Mouse (Mus musculus) midbrain, postnatal 0 days (tissue): ENCODE data around the gene Zc3h7a. TPM values are rescaled to one million over a fixed set of nuclear protein-coding genes. Genes with fewer than 3 reads are reported as not detected.
A peak's percentile ranks its signal among the peaks of the same experiment; 100 is the strongest.

ENCODE experiments used
- ATAC-seq: fragments of 200-750 bp; cut with Nextera tagmentation; 2 replicates; pipeline ENCODE4 v1.8.0; 2017; ENCODE audit warnings: moderate number of reproducible peaks, mild to moderate bottlenecking, moderate TSS enrichment, moderate library complexity; ENCODE audit not compliant: low FRiP score
- DNase-seq: peaks from one replicate; pipeline ENCODE4 v3.0.0-alpha.2; 2015; ENCODE audit warnings: low spot score
- H3K27ac ChIP-seq: fragments of 300-500 bp; sonication (generic); 2 replicates; pipeline ENCODE4 v1.5.1; 2014; ENCODE audit warnings: low read depth, mild to moderate bottlenecking, low read length, mixed read lengths
- H3K27me3 ChIP-seq: fragments of 300-500 bp; sonication (generic); 2 replicates; pipeline ENCODE4 v1.6.1; 2014; ENCODE audit warnings: low read length, control low read depth, mixed read lengths; ENCODE audit not compliant: insufficient read depth
- H3K36me3 ChIP-seq: fragments of 300-500 bp; sonication (generic); 2 replicates; pipeline ENCODE4 v1.6.1; 2014; ENCODE audit warnings: low read length, control low read depth, mixed read lengths; ENCODE audit not compliant: insufficient read depth
- H3K4me1 ChIP-seq: fragments of 300-500 bp; sonication (generic); 2 replicates; pipeline ENCODE4 v1.6.1; 2014; ENCODE audit warnings: mild to moderate bottlenecking, control low read depth, antibody characterized with exemption, low read length, mixed read lengths; ENCODE audit not compliant: insufficient read depth
- H3K4me2 ChIP-seq: fragments of 300-500 bp; sonication (generic); 2 replicates; pipeline ENCODE4 v1.6.1; 2014; ENCODE audit warnings: low read depth, mild to moderate bottlenecking, low read length, mixed read lengths; ENCODE audit not compliant: poor library complexity, severe bottlenecking
- H3K4me3 ChIP-seq: fragments of 300-500 bp; sonication (generic); 2 replicates; pipeline ENCODE4 v1.5.1; 2014; ENCODE audit warnings: low read depth, mild to moderate bottlenecking, low read length, moderate library complexity
- H3K9ac ChIP-seq: fragments of 300-500 bp; sonication (generic); replicated peaks from 2 replicates; pipeline ENCODE4 v1.6.1; 2014; ENCODE audit warnings: mild to moderate bottlenecking, low read length, moderate library complexity, mixed read lengths; ENCODE audit not compliant: poor library complexity, severe bottlenecking
- H3K9me3 ChIP-seq: fragments of 300-500 bp; sonication (generic); 2 replicates; pipeline ENCODE4 v1.6.1; 2016; ENCODE audit warnings: low read length, control low read depth
- CTCF ChIP-seq: IDR thresholded peaks from 2 replicates; pipeline ENCODE4 v1.5.1; 2016; ENCODE audit warnings: antibody characterized with exemption, mild to moderate bottlenecking
- WGBS: fragments of 180-500 bp; shearing (Covaris S2); extraction: QIAGEN DNeasy Blood & Tissue Kit; methylation state at CpG from one replicate; pipeline ENCODE4 v1.1.7; 2014; 5-methylcytosine and 5-hydroxymethylcytosine counted together
- polyA plus RNA-seq: library from polyadenylated mRNA; unstranded; fragments of >200 nt; fragmentation: Nextera tagmentation; extraction: Ambion mirVana; gene quantifications from 2 replicates; pipeline ENCODE4 v1.2.1, GENCODE M21; 2015
- total RNA-seq: library from RNA; depleted of rRNA; stranded (reverse); fragments of >200 nt; gene quantifications from 2 replicates; pipeline ENCODE4 v1.2.3, GENCODE M21; 2014

Zc3h7a gene
- total and polyA plus RNA-seq, 2 experiments from 2014 or later = 33.3 to 40.9 TPM

- no peak for DNase-seq
Measured at GRCm38 (mm10) chr16:11176884-11177244, 671 bp upstream of the Zc3h7a start.

GRCm38 (mm10) chr16:11175489-11176207, 545 bp downstream of the Zc3h7a start:
- DNase-seq (peak; percentile 66), ATAC-seq (peak; percentile 70)
- H3K9ac ChIP-seq = peak overlapping the region; percentile 88
- no peaks in the 10 kb centered on the region; the same call in 1 of the 2 replicates for H3K4me1 ChIP-seq
- no peaks in the 10 kb centered on the region for H3K36me3 ChIP-seq
- H3K4me2 ChIP-seq = peak overlapping the region; percentile 84
- H3K4me3 ChIP-seq = peak overlapping the region; percentile 87
- H3K9me3 ChIP-seq = no peaks in the 10 kb centered on the region
- H3K27me3 ChIP-seq = no peaks in the 10 kb centered on the region
- under 1% methylated on average over 72 of the region's 72 CpGs for WGBS
- no peak for TF ChIP-seq CTCF
- peak overlapping the region; percentile 77 for H3K27ac ChIP-seq

More at GRCm38 (mm10) chr16:11176884-11177244, 671 bp upstream of the Zc3h7a start:
- Histone ChIP-seq H3K4me1 (no peaks in the 10 kb centered on the region; the same call in 1 of the 2 replicates), H3K4me3 (peak overlapping the region; percentile 87), H3K9me3 (no peaks in the 10 kb centered on the region), H3K36me3 (no peaks in the 10 kb centered on the region), H3K4me2 (peak overlapping the region; percentile 84), H3K9ac (peak overlapping the region; percentile 88; the same call in 1 of the 2 replicates), H3K27me3 (no peaks in the 10 kb centered on the region), H3K27ac (peak overlapping the region; percentile 77; the same call in 1 of the 2 replicates)
- no peak for ATAC-seq
- TF ChIP-seq CTCF = no peak
- 2% methylated on average over 4 of the region's 4 CpGs for WGBS

GRCm38 (mm10) chr16:11175100-11175488, 1.1 kb downstream of the Zc3h7a start:
- H3K4me3 ChIP-seq = peak overlapping the region; percentile 87
- H3K27me3 ChIP-seq = no peaks in the 10 kb centered on the region
- peak overlapping the region; percentile 84 for H3K4me2 ChIP-seq
- no peaks in the 10 kb centered on the region for H3K9me3 ChIP-seq
- 10% methylated on average over 9 of the region's 9 CpGs for WGBS
- no peaks in the 10 kb centered on the region; the same call in 1 of the 2 replicates for H3K4me1 ChIP-seq
- 0 out of 2 replicates have a peak overlapping the region, but pooled peaks have one; percentile 77 for H3K27ac ChIP-seq
- no peak for TF ChIP-seq CTCF
- H3K9ac ChIP-seq = peak overlapping the region; percentile 88
- DNase-seq = no peak
- no peaks in the 10 kb centered on the region for H3K36me3 ChIP-seq
- no peak for ATAC-seq

- Histone ChIP-seq H3K9ac (peak overlapping the region; percentile 46; the same call in 1 of the 2 replicates), H3K4me2 (peak overlapping the region; percentile 84), H3K36me3 (no peaks in the 10 kb centered on the region), H3K4me1 (no peaks in the 10 kb centered on the region; the same call in 1 of the 2 replicates), H3K4me3 (peak overlapping the region; percentile 87), H3K27ac (no peak overlapping the region), H3K27me3 (no peaks in the 10 kb centered on the region), H3K9me3 (no peaks in the 10 kb centered on the region)
- DNase-seq (peak; percentile 73), ATAC-seq (no peak)
- peak; percentile 77 for TF ChIP-seq CTCF
- WGBS = 8% methylated on average over 10 of the region's 10 CpGs
Measured at GRCm38 (mm10) chr16:11174671-11175081, 1.5 kb downstream of the Zc3h7a start.

- no peak overlapping the region for H3K9ac ChIP-seq
- DNase-seq (no peak), ATAC-seq (no peak)
- no peaks in the 10 kb centered on the region for H3K4me1 ChIP-seq
- no peaks in the 10 kb centered on the region for H3K27me3 ChIP-seq
- no peak for TF ChIP-seq CTCF
- WGBS = 88% methylated on average over 6 of the region's 6 CpGs
- no peak overlapping the region for H3K27ac ChIP-seq
- no peak overlapping the region for H3K4me2 ChIP-seq
- no peaks in the 10 kb centered on the region for H3K9me3 ChIP-seq
- H3K4me3 ChIP-seq = no peak overlapping the region
- no peaks in the 10 kb centered on the region for H3K36me3 ChIP-seq
Measured at GRCm38 (mm10) chr16:11171679-11172078, 4.5 kb downstream of the Zc3h7a start.

- DNase-seq (no peak), ATAC-seq (no peak)
- WGBS = 85% methylated on average over 2 of the region's 2 CpGs
- Histone ChIP-seq H3K9ac (no peak overlapping the region), H3K4me2 (no peak overlapping the region), H3K27me3 (no peaks in the 10 kb centered on the region), H3K4me3 (no peak overlapping the region), H3K27ac (no peak overlapping the region), H3K36me3 (peaks cover 13% of the 10 kb centered on the region), H3K9me3 (no peaks in the 10 kb centered on the region), H3K4me1 (no peaks in the 10 kb centered on the region)
- no peak for TF ChIP-seq CTCF
Measured at GRCm38 (mm10) chr16:11166431-11166830, 9.8 kb downstream of the Zc3h7a start.
